Mouse (Mus musculus): ENCODE data around the gene Hspg2. TPM values are rescaled to one million over a fixed set of nuclear protein-coding genes. Genes with fewer than 3 reads are reported as not detected.
"Not testable (repeated sequence)": the region's sequence is repeated elsewhere in the genome, so short reads cannot be mapped to it uniquely, and the experiment has no call there.

The Hspg2 gene
- polyA plus RNA-seq (2011; ENCODE audit: insufficient read depth, insufficient read length, low replicate concordance, missing spikeins): 4.3 and 5.4 TPM in 2 replicates

DNA sequence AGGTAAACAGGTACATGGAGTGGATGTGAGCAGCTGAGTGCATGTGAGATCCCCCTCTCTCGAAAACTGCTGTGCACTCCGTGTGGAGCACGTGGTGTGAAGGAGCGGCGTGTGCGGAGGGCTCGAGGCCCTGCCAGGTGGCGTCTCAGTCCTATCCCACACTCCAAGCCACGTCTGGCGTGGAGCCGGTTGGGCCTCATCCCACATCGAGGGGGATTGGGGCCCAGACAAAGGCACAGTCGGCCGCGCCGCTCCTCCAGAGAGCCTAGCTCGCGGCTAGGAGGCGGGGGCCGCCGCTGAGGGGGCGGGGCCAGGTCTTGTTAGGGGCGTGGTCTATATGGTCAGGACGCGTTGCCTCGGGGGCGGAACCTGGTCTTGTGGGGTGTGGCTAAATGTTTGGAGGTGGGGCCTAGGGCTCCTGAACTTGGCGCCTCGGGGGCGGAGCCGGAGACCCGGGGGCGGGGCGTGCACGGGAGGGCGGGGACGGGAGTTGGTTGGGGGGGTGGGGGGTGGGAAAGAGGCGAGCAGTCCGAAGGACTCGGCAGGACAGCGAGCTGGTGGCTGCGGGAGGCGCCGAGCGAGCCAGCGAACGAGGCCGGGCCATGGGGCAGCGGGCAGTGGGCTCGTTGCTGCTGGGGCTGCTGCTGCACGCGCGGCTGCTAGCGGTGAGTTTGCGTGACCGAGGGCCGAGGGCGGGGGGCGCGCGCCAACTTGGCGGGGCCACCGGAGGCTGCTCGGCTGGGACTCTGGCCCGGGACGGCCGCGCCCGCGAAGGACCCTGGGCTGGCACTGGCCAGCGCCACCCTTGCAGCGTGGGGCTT lies at the start of gene Hspg2:
Gene Hspg2 (plus strand): TSS at position 510 of the 821 bp plus-strand sequence.
- TF ChIP-seq POLR2A (IDR thresholded peaks at IDR 0.05; ENCODE audit: borderline replicate concordance, control insufficient read depth, low read depth, low read length): 0 out of 2 replicates have a peak, but pooled peaks have one; percentile 10
- TF ChIP-seq CTCF (IDR thresholded peaks at IDR 0.05; ENCODE audit: control insufficient read depth, insufficient read depth, low read length): no peak
- WGBS: 2% methylated on average over 71 of the region's 72 CpGs
- Histone ChIP-seq H3K27ac (ENCODE audit: control insufficient read depth, insufficient read depth, low read depth, low read length, poor library complexity) (no peak within 1 kb of the TSS), H3K4me1 (ENCODE audit: control insufficient read depth, insufficient read depth, low read length) (no peaks in the 10 kb centered on the region), H3K4me3 (replicated peaks; ENCODE audit: control insufficient read depth, low read depth, low read length) (peak within 1 kb of the TSS; percentile 12)

DNA sequence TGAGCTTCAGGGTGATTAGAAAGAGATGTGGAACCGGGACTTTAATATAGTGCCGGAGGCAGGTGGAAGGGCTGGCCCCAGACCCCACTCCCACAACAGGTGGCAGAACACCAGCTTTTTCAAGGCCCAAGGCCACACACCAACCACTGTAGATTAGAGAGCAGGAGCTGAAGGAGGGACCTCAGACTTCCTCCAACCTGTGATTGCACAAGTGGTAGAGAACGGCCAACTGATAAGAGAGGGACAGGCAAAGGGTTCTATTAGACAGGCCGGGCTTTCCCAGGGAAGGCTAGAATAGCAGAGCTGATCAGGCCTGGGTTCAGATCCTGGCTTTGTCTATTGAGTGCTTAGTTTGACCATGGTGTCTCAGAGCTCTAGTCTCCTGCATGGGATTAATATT lies 38.1 kb upstream of the Hspg2 start, which contains the start of gene Cela3b:
Gene Cela3b (minus strand): TSS at position 39 of the 400 bp plus-strand sequence.
- H3K27ac ChIP-seq (ENCODE audit: control insufficient read depth, insufficient read depth, low read depth, low read length, poor library complexity): no peak within 1 kb of the TSS
- no peaks in the 10 kb centered on the region for H3K4me1 ChIP-seq (ENCODE audit: control insufficient read depth, insufficient read depth, low read length)
- no peak within 1 kb of the TSS for H3K4me3 ChIP-seq (replicated peaks; ENCODE audit: control insufficient read depth, low read depth, low read length)
- TF ChIP-seq CTCF (IDR thresholded peaks at IDR 0.05; ENCODE audit: control insufficient read depth, insufficient read depth, low read length) (no peak), POLR2A (IDR thresholded peaks at IDR 0.05; ENCODE audit: borderline replicate concordance, control insufficient read depth, low read depth, low read length) (no peak)
- WGBS: 39% methylated on average over 4 of the region's 4 CpGs

GRCm38 (mm10) chr4:137432700-137433550 lies 35.6 kb upstream of the Hspg2 start:
- H3K4me3 ChIP-seq (replicated peaks; ENCODE audit: control insufficient read depth, low read depth, low read length); H3K27ac ChIP-seq (ENCODE audit: control insufficient read depth, insufficient read depth, low read depth, low read length, poor library complexity); H3K4me1 ChIP-seq (ENCODE audit: control insufficient read depth, insufficient read depth, low read length): not testable (repeated sequence)
- 64% methylated on average over 10 of the region's 10 CpGs for WGBS

DNA sequence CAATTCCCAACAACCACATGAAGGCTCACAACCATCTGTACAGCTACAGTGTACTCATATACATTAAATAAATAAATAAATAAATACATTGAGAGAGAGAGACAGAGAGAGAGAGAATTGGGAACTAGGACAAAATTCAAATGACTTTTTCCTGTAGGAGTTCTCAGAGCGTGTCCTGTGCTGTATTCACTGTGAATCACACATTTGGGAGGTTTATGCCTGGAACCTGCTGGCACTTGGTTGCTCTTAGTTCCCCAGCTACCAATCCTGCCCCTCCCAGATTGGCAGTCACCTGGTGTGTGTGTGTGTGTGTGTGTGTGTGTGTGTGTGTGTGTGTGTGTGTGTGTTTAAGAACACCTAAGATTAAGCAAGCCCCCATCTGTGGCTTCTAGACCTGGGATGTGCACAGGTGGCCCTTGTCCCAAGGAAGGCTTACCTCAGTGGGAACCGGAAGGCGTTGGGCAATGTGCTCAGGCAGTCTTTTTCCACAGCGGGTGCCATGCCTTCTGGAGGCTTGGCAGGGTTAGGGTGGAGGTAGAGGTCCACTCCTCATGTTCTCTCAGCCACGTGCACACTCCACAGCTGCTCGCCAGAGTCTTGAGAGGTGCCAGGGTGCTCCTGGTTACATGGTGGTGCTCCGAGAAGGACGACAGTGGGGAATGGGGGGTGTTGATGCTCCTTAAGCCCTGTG lies 31.4 kb upstream of the Hspg2 start:
- WGBS: 86% methylated on average over 8 of the region's 8 CpGs
- no peaks in the 10 kb centered on the region; the same call in 1 of the 2 replicates for H3K4me1 ChIP-seq (ENCODE audit: control insufficient read depth, insufficient read depth, low read length)
- TF ChIP-seq POLR2A (IDR thresholded peaks at IDR 0.05; ENCODE audit: borderline replicate concordance, control insufficient read depth, low read depth, low read length): no peak
- TF ChIP-seq CTCF (IDR thresholded peaks at IDR 0.05; ENCODE audit: control insufficient read depth, insufficient read depth, low read length): no peak
- H3K4me3 ChIP-seq (replicated peaks; ENCODE audit: control insufficient read depth, low read depth, low read length): no peak overlapping the region
- H3K27ac ChIP-seq (ENCODE audit: control insufficient read depth, insufficient read depth, low read depth, low read length, poor library complexity): no peak overlapping the region

GRCm38 (mm10) chr4:137438842-137439241 lies 29.7 kb upstream of the Hspg2 start:
- H3K27ac ChIP-seq (ENCODE audit: control insufficient read depth, insufficient read depth, low read depth, low read length, poor library complexity): 0 out of 2 replicates have a peak overlapping the region, but pooled peaks have one; percentile 51
- WGBS: 56% methylated on average over 8 of the region's 8 CpGs
- TF ChIP-seq POLR2A (IDR thresholded peaks at IDR 0.05; ENCODE audit: borderline replicate concordance, control insufficient read depth, low read depth, low read length) (no peak), CTCF (IDR thresholded peaks at IDR 0.05; ENCODE audit: control insufficient read depth, insufficient read depth, low read length) (no peak)
- no peaks in the 10 kb centered on the region; the same call in 1 of the 2 replicates for H3K4me1 ChIP-seq (ENCODE audit: control insufficient read depth, insufficient read depth, low read length)
- H3K4me3 ChIP-seq (replicated peaks; ENCODE audit: control insufficient read depth, low read depth, low read length): no peak overlapping the region

GRCm38 (mm10) chr4:137441332-137441731 lies 27.2 kb upstream of the Hspg2 start:
- TF ChIP-seq POLR2A (IDR thresholded peaks at IDR 0.05; ENCODE audit: borderline replicate concordance, control insufficient read depth, low read depth, low read length): no peak
- TF ChIP-seq CTCF (IDR thresholded peaks at IDR 0.05; ENCODE audit: control insufficient read depth, insufficient read depth, low read length): no peak
- Histone ChIP-seq H3K4me3 (replicated peaks; ENCODE audit: control insufficient read depth, low read depth, low read length) (no peak overlapping the region), H3K4me1 (ENCODE audit: control insufficient read depth, insufficient read depth, low read length) (no peaks in the 10 kb centered on the region; the same call in 1 of the 2 replicates), H3K27ac (ENCODE audit: control insufficient read depth, insufficient read depth, low read depth, low read length, poor library complexity) (no peak overlapping the region)
- WGBS: 94% methylated on average over 4 of the region's 4 CpGs

- peak; percentile 75 for TF ChIP-seq CTCF (IDR thresholded peaks at IDR 0.05; ENCODE audit: control insufficient read depth, insufficient read depth, low read length)
- no peak for TF ChIP-seq POLR2A (IDR thresholded peaks at IDR 0.05; ENCODE audit: borderline replicate concordance, control insufficient read depth, low read depth, low read length)
- no peak overlapping the region for H3K4me3 ChIP-seq (replicated peaks; ENCODE audit: control insufficient read depth, low read depth, low read length)
- 42% methylated on average over 5 of the region's 5 CpGs for WGBS
- no peak overlapping the region for H3K27ac ChIP-seq (ENCODE audit: control insufficient read depth, insufficient read depth, low read depth, low read length, poor library complexity)
- H3K4me1 ChIP-seq (ENCODE audit: control insufficient read depth, insufficient read depth, low read length): no peaks in the 10 kb centered on the region; the same call in 1 of the 2 replicates
Measured at GRCm38 (mm10) chr4:137443625-137444024, 24.9 kb upstream of the Hspg2 start.
